Mouse (Mus musculus) layer of hippocampus, adult 18-20 months (tissue): Measurements from ENCODE around the gene Zc3h15. TPM values are rescaled to one million over a fixed set of nuclear protein-coding genes. Genes with fewer than 3 reads are reported as not detected.

Source experiments
- DNase-seq, 2 experiments: peaks; one replicate each; pipeline ENCODE4 v3.0.0; 2022; ENCODE audit warnings: low spot score in 2 of 2
- total RNA-seq, 2 experiments: library from RNA; stranded (reverse); gene quantifications; 2 replicates each; pipeline ENCODE4 v1.2.3; 2021

Zc3h15 gene
- total RNA-seq, 2 experiments from 2014 or later = 129 to 133 TPM

GRCm38 (mm10) chr2:83673843-83674242 lies 29.6 kb downstream of the Zc3h15 start:
- no peak for DNase-seq

- DNase-seq = no peak
Measured at GRCm38 (mm10) chr2:83674421-83674820, 30.2 kb downstream of the Zc3h15 start.

GRCm38 (mm10) chr2:83674896-83675295 lies 30.7 kb downstream of the Zc3h15 start:
- no peak for DNase-seq

GRCm38 (mm10) chr2:83675681-83676080 lies 31.4 kb downstream of the Zc3h15 start:
- no peak for DNase-seq

GRCm38 (mm10) chr2:83676226-83676870 lies 32.1 kb downstream of the Zc3h15 start:
- DNase-seq = peak in 1 of 2 experiments; percentile 8

- no peak for DNase-seq
Measured at GRCm38 (mm10) chr2:83681332-83681731, 37.1 kb downstream of the Zc3h15 start.

GRCm38 (mm10) chr2:83681785-83682184 lies 37.5 kb downstream of the Zc3h15 start:
- no peak for DNase-seq

GRCm38 (mm10) chr2:83682282-83682681 lies 38.0 kb downstream of the Zc3h15 start:
- no peak for DNase-seq

- DNase-seq = no peak
Measured at GRCm38 (mm10) chr2:83683731-83684519, 39.7 kb downstream of the Zc3h15 start.

GRCm38 (mm10) chr2:83684691-83685090 lies 40.5 kb downstream of the Zc3h15 start:
- DNase-seq = no peak

- DNase-seq = no peak
Measured at GRCm38 (mm10) chr2:83690372-83690771, 46.1 kb downstream of the Zc3h15 start.

- no peak for DNase-seq
Measured at GRCm38 (mm10) chr2:83692651-83693545, 48.7 kb downstream of the Zc3h15 start.

- DNase-seq = no peak
Measured at GRCm38 (mm10) chr2:83694061-83694460, 49.8 kb downstream of the Zc3h15 start.

GRCm38 (mm10) chr2:83695345-83696247 lies 51.4 kb downstream of the Zc3h15 start:
- no peak for DNase-seq

- no peak for DNase-seq
Measured at GRCm38 (mm10) chr2:83698484-83698883, 54.2 kb downstream of the Zc3h15 start.

GRCm38 (mm10) chr2:83699324-83699723 lies 55.1 kb downstream of the Zc3h15 start:
- no peak for DNase-seq

GRCm38 (mm10) chr2:83700667-83701066 lies 56.4 kb downstream of the Zc3h15 start:
- no peak for DNase-seq

- no peak for DNase-seq
Measured at GRCm38 (mm10) chr2:83702411-83702810, 58.2 kb downstream of the Zc3h15 start.

GRCm38 (mm10) chr2:83705580-83706158 lies 61.4 kb downstream of the Zc3h15 start:
- DNase-seq = no peak

- no peak for DNase-seq
Measured at GRCm38 (mm10) chr2:83709896-83710524, 65.8 kb downstream of the Zc3h15 start.
